Mouse (Mus musculus): Measurements from ENCODE around the gene Tgif2.
"Not testable (repeated sequence)": the region's sequence is repeated elsewhere in the genome, so short reads cannot be mapped to it uniquely, and the experiment has no call there.

Gene Tgif2

GRCm38 (mm10) chr2:156842711-156843110 is 2.9 kb downstream of the Tgif2 start:
- no peak for DNase-seq (ENCODE audit: low spot score in 2 of 2)

- no peak for DNase-seq (ENCODE audit: low spot score in 2 of 2)
Measured at GRCm38 (mm10) chr2:156843331-156843730, 3.5 kb downstream of the Tgif2 start.

DNA sequence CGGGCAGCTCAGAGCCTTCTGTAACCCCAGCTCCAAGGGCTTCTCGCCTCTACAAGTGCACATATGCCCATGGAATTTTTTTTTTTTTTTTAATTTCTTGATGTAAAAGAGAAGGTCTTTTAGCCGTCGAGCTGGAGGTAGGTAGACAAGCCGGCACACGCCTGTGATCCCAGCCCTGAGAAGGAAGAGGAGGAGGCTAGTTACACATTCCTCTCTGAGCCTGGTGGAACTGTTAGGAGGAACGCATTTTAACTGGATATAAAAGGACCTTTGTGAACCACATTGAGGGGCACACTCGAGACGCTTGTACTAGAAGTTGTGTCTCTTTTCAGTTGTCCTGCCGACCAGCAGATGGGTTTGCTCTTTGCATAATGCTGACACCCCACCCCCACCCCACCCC is 4.9 kb downstream of the Tgif2 start:
- no peak for DNase-seq (ENCODE audit: low spot score in 2 of 2)

DNA sequence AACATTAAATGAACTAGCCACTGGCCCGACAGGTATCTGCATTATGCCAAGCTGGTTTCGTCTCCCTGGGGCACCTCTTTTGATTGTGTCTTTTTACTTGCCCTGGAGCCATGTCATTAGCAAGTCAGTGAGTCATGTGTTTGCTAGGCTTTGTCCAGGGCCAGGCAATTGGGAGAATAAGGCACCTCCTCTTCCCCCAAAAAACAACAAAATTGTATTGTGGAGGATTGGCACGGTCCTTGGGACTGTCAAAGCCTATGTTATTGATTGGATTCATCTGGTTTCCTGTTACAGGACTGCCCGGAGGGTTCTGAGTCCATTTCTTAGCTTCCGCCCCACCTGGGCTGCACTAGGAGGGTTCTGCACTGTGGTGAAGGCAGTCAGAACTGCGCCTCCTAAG is 7.8 kb downstream of the Tgif2 start:
- no peak for DNase-seq (ENCODE audit: low spot score in 2 of 2)

- no peak for DNase-seq (ENCODE audit: low spot score in 2 of 2)
Measured at GRCm38 (mm10) chr2:156848526-156849182, 8.8 kb downstream of the Tgif2 start.

- no peak for DNase-seq (ENCODE audit: low spot score in 2 of 2)
Measured at GRCm38 (mm10) chr2:156850505-156850904, 10.7 kb downstream of the Tgif2 start.

- DNase-seq (ENCODE audit: low spot score in 2 of 2): not testable (repeated sequence)
Measured at GRCm38 (mm10) chr2:156853584-156853983, 13.8 kb downstream of the Tgif2 start.

GRCm38 (mm10) chr2:156853999-156854771 is 14.4 kb downstream of the Tgif2 start:
- not testable (repeated sequence) for DNase-seq (ENCODE audit: low spot score in 2 of 2)

- DNase-seq (ENCODE audit: low spot score in 2 of 2): no peak
Measured at GRCm38 (mm10) chr2:156856311-156856710, 16.5 kb downstream of the Tgif2 start.

DNA sequence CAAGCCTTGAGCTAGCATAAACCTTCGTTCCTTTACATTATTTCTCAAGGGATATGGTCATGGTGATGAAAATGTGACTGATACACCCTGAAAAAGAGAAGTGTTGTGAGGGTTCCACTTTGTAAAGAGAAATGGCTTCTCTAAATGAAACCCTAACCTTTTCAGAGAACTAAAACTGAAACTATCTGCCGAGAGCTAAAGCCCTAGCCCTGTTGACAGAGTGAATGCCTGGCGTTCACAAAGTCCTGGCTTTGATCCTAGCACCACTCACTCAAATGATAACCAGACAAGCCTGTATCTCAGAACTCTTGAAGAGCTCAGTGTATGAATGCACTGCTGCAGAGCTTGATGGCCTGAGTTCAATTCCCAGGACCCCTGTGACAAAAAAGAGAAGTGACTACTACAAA is 17.6 kb downstream of the Tgif2 start:
- DNase-seq (ENCODE audit: low spot score in 2 of 2): no peak

DNA sequence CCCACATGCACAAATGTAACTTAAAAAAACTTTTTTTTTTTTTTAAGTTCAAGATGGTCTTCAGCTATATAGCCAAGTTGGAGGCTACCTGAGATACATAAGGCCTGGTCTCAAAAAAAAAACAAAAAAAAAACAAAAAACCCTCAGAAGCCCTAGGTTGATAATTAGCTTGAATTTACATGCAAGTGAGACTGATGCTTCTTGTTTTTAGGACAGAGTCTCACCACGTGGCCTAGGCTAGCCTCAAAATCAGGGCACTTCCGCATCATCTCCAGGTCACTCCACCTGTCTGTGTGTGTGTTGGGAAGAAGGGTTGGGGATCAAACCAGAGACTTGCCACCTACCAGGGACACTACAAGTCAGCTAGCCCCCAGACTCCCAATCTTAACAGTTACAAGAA is 18.0 kb downstream of the Tgif2 start, which contains the start of gene 4930518I15Rik:
Gene 4930518I15Rik (minus strand): TSS at position 112 of the 400 bp plus-strand sequence.
- DNase-seq (ENCODE audit: low spot score in 2 of 2): no peak

- no peak for DNase-seq (ENCODE audit: low spot score in 2 of 2)
Measured at GRCm38 (mm10) chr2:156858671-156859070, 18.9 kb downstream of the Tgif2 start.

DNA sequence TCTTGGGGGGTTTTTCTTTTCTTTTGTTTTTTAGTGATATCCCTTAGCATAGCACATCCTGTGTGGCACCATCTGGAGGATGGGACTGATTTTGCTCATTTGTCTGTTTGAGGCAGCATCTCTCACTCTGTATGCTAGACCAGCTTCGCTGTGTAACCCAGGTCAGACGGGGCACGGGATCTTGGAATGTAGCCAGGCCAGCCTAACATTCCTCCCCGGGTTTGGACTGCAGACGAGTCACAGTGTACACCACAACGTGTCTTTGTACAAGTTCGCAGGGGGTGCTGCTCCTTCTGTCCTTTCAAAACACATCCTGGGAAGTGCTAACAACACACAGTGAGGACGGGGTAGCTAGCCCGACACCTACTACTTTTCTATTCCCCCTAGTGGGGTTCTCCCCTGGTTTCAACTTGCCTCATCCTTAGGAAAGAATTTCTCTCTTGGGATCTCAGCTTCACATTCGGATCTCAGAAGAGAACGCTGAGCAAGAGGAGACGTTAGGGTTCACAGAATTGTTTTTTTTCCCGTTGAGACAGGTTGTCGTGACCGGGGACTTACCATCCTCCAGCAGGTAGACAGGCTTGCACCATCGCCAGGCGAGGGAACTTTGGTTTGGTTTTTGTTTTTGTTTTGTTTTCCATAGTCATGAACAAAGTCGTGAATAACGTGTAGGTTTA is 22.4 kb downstream of the Tgif2 start:
- no peak for DNase-seq (ENCODE audit: low spot score in 2 of 2)

DNA sequence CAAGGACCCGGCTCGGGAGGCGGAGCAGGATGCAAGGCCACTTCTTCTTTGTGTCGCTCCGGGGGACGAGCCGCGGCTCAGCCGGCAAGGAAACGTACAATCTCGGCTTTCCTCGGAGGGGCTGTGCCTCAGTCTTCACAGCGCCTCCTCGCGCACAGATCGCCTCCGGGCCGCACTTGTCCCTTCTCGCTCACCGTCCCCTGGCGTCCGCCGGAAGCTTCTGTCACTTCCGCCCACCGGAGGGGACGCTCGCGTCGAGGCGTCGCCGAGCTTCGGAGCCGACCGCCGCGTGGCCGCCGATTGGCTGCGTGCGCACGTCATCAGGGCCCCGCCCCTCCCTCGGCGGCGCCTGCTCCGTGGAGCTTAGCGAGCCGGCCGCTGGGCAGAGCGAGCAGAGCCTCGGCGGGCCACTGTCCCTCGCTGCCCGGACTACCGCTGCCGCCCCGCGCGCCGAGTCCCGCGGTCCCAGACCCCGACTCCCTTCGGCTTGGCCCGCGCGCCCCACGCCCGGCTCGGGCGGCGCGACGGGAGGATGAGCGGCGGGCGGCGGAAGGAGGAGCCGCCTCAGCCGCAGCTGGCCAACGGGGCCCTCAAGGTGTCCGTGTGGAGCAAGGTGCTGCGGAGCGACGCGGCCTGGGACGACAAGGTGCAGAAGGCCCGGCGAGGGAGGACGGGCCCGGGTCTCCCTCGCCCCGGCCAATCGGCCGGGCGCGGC is 23.1 kb downstream of the Tgif2 start, which contains the start of gene Rab5if:
Gene Rab5if (plus strand): TSS at position 357 of the 715 bp plus-strand sequence.
- DNase-seq (ENCODE audit: low spot score in 2 of 2): peak; percentile 96 to 97

DNA sequence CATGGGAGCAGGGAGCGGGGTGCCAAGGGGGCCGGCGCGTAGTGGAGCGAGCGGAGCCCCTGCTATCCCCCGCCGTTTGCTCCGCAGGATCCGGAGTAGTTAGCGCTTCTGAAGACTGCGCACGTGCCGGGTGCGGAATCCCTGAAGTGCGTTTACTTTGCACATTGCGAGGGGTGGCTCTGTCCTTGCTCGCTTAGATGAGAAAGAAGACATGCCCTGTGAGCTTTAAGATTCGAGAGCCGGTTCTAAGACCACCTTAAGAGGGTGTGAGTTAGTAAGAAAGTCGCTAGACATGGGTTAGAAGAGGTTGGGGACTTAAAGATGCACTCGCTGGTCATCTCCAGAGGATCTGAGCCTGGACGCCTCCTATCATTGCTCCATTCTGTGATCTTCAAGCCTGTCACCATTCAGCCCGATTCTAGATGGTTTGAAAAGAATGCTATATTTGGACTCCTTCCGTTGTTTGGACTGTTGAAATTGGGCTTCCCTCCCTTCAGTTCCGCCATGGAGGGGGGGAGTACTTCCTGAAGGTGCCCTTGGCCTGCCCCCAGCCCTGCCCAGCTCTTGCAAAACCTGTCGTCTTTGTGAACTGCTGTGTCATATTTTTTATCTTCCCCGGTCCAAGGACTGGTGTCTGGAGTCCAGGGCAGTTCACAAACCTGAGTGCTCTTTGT is 23.8 kb downstream of the Tgif2 start:
- peak; percentile 42 to 55 for DNase-seq (ENCODE audit: low spot score in 2 of 2)

DNA sequence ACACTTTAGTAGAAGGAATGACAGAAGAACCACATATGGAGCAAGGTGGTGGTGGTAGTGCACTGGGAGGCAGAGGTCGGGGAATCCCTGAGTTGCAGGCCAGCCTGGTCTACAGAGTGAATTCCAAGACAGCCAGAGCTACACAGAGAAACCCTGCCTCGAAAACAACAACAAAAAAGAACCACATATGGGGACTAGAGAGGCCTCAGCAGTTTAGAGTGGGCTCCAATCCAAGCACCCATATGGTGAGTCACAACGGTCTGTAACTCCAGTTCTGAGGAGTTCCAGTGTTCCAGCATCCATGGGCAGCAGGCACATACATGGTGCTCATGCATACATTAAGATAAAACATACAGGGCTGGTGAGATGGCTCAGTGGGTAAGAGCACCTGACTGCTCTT is 24.7 kb downstream of the Tgif2 start:
- no peak for DNase-seq (ENCODE audit: low spot score in 2 of 2)

DNA sequence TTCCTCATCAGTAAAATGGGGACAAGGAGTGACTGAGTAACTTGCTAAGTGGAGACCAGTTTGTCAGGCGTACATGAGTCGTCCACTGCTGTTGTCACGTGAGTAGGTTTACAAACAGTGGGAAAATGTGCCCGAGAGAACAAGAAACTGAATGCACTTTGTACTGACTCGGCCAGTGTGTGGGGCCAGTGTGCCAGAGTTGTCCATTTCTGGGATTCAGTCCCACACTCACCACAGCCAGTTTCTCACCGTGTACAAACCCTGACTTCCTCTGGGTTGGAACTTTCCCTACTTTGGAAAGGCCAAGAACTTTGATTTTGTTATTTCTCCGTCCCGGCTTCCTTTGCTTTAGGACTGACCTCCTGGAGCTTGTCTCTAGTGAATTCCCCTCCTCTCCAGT is 29.2 kb downstream of the Tgif2 start:
- peak; percentile 28 to 30 for DNase-seq (ENCODE audit: low spot score in 2 of 2)

GRCm38 (mm10) chr2:156869554-156869953 is 29.7 kb downstream of the Tgif2 start:
- no peak for DNase-seq (ENCODE audit: low spot score in 2 of 2)

GRCm38 (mm10) chr2:156870519-156870918 is 30.7 kb downstream of the Tgif2 start:
- peak; percentile 17 to 30 for DNase-seq (ENCODE audit: low spot score in 2 of 2)

GRCm38 (mm10) chr2:156873629-156874028 is 33.8 kb downstream of the Tgif2 start:
- DNase-seq (ENCODE audit: low spot score in 2 of 2): peak; percentile 20 to 32

GRCm38 (mm10) chr2:156874047-156874759 is 34.4 kb downstream of the Tgif2 start:
- no peak for DNase-seq (ENCODE audit: low spot score in 2 of 2)

All from heart, adult 9 months (tissue).